Mouse (Mus musculus) ovary, postnatal 10 days (tissue): Measurements from ENCODE around the gene Tmem51.

ENCODE experiments used
- DNase-seq: peaks from one replicate; pipeline ENCODE4 v3.0.0; 2022; ENCODE audit warnings: low spot score

The Tmem51 gene

DNA sequence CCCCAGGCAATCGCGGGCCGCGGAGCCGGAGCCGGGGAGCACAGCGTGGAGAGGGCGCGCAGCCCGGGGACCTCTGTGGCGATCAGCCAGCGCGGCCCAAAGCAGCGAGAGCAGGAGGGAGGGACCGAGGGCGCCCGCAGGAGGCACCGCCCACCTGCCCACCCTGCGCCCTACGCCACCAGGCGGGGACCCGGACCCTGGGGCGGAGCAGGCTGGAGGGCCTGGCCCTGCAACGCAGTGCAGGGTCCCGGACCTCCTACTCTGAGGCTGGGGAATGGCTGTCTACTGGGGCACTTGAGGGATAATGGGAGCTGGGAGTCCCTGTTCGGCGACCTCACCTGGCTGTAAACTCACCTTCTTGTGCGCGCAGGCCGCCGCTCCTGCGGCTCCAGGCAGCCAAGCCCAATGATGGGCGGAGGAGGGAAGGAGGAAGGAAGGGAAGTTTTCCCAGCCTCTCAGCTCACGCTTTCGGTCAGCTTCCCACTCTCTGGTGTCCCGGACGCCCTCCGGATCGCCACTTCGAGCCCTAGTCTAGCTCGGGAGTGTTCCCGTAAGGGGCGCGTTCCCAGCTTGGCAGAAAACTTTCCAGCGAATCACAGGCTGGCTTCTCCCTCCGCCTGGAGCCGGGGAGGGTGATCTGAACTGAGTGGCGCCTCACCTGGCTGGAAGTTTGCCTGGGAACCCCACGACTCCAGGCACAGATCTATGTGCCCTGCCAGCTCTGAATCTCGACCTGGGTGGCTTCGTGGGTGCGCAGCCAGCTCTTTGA is at the start of gene Tmem51:
TSS of gene Tmem51 (minus strand) at position 174 of the 769 bp plus-strand sequence.
- DNase-seq, result peak; percentile 30

DNA sequence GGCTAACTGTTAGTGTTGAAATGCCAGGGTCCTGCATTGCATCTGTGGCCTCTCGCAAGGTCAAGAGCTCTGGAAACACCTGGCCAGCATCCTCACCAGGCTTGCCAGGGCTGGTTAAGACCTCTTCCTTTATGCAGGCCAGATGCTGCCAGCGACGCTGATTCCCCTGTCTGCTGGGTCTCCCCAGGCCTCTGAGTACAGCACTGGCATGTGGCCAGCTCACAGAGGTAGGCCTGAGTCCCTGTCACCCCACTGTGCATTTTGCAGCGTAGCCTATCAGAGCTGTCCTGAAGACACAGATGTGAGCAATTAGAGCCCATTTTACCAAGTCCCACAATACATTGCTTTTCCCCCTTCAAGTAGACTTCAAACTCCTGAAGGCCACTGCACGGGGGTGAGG is 46.1 kb upstream of the Tmem51 start:
- DNase-seq, result no peak

DNA sequence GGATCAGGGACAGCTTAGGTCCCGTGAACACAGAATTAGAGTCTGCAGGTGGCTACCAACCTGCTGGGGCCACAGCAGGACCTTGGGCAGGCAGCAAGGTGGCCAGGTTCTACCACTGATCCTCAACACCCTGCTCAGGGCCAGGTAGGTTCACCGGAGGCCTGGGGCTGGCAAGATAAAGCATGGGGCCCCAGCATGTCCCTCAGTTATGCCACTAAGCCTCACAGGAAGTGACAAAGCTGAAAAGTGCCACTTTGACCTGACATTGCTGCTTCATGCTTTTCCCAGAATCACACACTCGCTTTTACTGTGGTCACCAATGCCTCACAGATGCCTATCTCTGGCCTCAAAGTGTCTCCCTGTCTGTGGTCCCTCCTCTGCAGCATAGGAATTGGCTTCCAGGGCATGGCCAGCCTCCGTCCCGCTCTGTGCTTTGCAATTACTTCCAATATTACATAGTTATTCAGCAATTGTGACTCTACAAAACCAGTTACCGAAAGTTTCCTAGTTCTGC is 43.2 kb upstream of the Tmem51 start:
- DNase-seq, result no peak

DNA sequence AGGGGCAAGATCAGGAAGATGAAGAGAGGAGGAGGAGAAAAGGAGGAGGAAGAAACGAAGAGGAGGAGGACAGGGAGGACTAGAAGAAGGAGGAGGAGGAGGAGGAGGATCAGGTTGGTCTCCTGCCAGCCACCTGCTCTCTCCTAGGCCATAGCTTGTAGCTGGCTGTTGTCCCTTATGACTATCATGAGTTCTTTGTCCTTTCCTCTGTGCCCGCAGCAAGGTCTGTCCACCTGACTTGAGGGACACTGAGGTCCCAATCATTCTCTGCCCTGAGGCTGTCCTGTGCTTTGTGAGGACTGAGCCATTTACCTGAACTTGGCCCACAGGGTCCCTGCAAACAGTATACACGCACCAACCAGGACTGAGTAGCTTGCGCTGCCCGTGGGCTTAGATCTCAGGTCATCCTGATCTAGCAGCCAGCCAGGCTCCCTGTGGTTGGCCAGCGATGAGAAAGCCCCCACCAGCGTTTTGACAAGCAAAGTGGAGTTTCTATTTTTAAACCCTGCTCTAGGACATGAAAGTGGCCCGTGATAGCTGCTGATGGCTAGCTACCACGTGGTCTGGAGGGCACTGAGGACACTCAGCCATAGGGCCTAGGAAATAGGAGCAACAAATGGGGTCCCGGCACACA is 42.7 kb upstream of the Tmem51 start:
- DNase-seq, result no peak

DNA sequence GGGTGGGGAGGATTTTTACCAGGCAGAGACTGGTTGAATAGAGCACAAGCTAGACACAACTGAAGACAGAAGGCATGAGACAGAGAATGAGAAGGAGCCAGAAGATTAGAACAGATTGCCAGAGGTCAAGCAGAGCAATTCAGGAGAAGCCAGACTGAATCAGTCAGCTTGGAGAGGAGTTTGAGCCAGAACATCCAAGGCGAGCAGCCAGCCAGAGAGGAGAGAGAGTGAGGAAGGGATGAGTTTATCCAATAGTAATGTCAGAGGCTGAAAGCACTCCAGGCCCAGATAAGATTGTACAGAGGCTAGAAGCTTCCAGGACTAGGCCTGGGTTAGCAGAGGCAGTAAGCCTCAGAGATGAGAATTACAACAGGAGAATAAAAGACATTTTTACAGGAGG is 37.1 kb upstream of the Tmem51 start:
- no peak for DNase-seq

DNA sequence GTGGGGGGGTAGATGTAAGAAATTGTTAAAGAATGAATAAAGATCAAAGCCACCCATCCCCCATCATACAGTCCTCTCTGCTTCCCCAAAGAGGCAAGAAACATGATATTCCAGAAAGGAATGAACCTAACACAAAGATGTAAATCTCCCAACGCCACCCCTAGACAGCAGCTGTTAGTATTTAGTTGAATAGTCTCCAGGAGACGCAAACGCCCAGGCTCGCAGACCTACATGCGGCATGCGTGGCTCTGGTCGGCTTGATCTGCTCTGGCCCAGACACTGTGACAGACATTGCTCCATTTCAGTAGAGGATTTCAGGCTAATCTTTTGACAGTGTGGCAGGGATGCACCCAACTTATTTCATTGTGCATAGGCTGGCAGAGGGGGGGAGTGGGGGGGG is 34.4 kb upstream of the Tmem51 start:
- no peak for DNase-seq

DNA sequence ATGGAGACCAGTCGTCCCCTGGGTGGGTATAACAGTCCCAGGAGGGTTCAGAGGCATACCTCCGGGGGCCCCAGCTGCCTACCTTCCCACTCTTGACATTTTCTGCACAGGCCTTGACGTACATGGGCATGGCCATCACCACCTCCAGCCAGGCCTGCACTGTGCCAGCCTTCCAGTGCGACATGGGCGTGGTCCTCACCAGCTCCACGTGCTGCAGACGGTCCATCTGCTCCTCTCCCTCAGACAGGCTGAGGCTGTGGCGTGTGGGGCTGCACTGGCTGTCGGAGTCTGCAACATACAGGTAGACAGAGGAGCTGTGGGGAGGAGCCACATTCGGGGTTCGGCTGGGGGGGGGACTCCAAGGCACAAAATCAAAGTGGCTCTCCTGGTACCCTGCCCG is 33.9 kb upstream of the Tmem51 start:
- no peak for DNase-seq

DNA sequence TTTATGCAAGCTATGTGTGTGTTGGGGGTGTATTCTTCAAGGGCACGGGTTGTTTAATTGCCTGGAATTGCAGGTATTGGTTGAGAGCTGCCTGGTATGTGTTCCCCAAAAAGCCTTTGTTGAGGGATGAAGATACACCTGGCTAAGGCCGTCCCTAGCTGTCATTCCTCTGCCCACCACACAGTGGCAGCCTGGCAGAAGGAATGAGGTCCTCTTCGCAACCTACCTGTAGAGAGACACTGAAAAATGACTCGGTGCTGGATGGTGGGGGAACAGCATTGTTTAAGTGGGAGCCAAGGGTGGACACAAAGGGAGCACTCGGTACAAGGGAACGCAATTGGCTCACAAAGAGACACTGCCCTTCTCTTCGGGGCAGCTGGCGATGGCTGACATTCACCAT is 29.2 kb upstream of the Tmem51 start:
- no peak for DNase-seq

DNA sequence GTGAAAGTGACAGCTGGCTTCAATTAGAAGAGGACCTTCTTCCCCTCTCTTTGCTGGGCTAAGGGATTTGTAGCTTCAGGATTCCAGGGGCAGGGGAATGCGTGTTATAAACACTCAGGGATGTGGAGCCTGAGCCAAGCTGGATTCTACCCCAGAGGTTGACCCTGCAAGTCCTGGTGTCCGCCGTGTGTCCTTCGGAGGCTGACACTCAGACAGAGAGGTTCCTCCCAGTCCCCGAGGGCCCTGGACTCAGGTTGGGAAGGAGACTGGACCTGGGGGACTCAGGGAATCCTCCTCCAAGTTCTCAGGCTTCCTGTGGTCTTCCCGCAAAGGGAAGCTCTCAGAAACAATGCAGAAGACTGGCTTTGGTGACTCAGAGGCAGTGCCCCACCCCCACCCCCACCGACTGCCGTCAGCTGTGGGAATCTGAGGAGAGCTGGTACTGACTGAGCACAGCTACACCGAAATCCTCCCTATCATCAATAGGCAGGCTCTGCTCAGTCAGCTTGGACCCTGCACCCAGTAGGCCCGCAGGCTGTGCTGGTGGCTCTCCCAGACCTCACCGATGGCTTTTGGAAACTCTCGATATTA is 19.1 kb upstream of the Tmem51 start:
- no peak for DNase-seq

DNA sequence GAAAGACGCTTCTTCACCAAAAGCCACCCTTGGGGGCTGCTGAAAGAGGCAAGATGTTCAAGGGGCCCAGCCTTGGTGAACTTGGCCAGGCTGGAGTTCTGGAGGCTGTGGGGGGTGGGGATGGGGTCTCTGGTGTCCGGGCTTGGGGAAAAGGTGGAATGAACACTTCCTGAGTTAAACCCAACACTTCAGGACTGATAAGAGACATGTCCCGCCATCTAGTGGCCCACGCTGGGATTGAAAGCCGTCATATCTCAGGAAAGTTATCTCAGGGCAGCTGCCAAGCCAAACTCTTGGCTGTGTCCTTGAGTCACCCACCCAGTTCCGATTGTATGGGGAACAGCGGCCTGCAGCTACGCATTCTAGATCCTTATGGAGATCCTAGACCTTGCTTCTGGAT is 14.2 kb upstream of the Tmem51 start:
- DNase-seq, result peak; percentile 52

DNA sequence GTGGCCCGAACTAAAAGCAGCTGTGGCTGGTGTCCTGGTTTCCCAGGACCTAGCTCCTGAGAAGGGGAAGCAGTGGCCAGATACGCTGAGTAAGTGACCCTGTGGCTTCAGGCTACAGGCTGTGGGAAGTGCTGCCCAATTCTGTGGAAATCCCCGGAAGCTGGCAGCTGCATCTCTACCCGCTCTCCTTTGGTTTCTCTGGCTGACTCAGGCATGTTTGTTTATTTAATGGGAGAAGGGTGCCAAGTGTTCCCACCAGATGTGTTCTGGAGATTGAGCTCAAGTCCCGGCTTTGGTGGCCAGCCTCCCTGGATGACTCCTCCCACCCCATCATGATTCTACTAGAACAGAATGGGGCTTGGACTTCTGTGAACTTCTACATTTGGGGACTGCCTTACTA is 13.8 kb upstream of the Tmem51 start:
- no peak for DNase-seq

DNA sequence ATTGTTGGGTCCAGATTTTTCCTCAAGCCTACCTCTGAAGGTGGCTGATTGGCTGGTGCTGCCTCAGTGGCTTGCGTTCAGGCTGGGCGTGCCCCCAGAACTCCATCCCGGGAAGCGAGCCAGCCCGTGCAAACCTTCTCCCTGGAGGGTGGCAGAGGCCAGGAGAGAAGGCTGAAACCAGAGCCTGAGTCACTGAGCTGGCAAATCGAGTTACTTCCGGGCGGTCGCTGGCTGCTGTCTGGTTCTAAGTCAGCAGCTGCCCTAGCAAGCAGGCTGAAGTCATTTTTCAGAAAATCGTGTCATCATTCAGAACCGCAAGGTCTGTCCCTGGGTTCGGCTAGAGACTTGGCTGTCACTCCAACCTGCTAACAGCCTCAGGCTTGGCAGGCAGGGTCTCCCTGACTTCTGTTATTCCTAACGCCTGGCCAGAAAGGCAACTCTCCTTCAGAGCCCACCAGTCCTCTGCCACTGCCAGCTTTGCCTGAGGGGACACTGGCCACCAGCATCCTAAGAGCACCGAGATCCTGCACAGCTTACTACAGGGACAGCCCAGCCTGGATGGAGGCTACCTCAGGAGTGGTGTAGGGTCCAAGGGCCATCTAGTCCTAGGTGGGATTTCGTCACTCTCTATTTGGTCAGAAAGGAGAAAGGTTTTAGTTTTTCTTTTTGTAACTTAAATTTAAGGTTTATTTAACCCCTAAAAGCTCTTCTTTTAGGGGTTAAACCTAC is 11.6 kb upstream of the Tmem51 start:
- no peak for DNase-seq

DNA sequence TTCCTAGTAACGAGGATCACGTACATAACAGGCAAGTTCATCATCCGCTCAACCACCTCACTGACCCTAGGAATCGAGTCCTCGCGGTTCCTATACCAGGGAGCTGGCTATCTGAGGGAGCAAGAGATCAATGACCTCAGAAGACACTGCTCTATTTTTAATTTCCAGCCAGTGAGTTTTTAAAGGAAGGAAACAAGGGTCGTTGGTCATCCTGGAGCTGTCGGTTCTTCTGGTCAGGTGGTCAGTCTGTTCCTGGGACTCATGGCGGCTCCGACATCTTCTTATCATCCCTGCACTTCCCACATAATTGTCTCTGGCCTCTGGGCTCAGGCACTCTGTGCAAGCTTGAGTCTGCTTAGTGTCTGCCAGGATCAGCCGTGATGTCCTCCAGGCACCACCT is 10.3 kb upstream of the Tmem51 start:
- DNase-seq, result no peak

DNA sequence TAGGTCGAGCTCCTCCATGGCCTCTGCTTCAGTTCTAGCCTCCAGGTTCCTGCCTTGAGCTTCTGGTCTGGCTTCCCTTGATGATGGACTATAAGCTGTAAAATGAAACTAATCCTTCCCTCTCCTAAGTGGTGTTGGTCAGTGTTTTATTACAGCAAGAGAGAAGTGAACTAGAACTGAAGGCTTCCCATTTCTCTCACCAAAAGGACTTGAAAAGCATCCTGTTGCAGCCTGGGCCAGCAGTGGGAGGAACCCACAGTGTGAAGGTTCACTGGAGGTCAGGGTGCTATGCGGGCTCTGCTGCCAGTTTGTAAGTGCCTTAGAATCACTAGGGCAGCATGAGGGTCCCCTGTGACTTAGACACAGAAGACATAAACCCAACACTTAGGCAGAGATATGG is 7.0 kb upstream of the Tmem51 start:
- no peak for DNase-seq

DNA sequence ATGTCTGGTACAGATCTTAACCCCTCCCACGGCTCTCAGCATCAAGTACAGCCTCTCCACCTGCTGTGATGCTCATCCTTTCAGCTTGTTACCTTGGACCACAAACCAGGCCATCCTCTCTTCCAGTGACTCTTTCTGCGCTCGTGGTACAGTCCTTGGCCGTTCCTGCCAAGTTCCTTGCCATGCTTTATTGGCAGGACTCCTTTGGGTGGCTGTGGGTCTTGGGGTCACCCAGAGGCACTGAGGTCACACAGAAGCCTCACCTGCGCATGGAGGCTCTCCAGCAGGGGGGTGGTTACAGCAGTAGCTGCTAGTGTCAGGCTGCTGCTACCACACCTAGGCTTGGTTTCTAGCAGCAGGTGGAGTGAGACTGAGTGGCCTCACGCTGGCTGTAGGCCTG is 5.9 kb upstream of the Tmem51 start:
- no peak for DNase-seq

DNA sequence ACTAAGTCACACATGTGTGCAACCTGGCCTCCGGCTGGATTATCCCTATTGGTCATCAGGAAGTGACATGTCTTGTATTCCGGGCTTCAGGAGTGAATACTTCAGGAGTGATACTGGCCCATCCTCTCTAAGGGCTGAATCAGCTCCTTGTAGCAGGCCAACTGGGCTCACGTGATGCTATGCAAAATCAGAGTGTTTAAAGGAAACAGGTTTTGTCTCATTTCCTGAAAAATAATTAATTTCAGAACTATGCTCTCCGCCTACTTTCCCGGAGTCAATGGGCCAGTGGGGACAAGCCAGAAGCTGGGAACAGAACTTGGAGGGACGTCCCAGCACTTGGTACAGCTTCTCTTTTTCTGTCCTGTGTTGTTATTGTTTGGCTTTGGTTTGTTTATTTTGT is 4.7 kb upstream of the Tmem51 start:
- no peak for DNase-seq

DNA sequence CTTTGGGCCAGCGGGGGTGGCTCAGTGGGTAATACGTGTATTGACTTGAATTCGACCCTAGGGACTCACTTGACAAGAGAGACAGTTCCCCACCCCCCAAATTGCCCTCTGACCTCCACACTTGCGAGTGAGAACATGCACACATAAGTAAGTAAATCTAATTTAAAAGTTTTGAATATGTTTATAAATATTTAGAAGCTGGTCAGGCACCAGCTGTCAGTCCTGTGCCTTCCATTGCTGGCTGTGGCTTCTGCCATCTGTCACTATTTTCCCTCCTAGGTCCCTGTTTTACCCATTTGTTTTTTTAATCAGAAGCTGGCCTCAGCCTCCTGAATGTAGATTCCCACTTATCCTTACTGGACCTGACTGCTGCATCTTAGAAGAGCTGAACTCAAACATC is 4.3 kb upstream of the Tmem51 start:
- no peak for DNase-seq

DNA sequence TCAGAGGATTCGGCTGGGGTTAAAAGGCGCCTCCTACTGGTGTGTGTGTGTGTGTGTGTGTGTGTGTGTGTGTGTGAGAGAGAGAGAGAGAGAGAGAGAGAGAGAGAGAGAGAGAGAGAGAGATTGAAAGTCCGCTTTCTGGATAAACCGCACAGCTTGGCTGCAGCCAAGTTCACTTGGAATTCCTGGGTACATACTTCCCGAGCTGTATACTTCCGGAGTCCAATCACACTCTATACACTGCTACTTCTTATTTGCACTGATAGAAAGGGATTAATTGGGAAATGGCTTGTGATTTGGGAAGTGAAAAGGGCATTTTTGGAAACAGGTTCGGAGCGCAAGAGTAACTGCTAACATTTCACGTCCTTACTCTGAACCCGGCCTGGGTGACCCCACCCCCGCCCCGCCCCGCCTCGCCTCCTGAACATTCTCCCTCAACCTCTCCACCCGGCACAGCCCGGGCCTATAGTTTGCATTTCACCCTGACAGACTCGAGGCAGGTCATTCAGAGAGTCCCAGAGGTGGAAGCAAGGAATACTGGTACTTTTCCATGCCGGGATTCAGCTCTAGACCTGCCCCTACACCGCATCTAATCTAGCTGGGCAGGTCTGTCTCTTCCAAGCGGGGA is 946 bp upstream of the Tmem51 start:
- no peak for DNase-seq

DNA sequence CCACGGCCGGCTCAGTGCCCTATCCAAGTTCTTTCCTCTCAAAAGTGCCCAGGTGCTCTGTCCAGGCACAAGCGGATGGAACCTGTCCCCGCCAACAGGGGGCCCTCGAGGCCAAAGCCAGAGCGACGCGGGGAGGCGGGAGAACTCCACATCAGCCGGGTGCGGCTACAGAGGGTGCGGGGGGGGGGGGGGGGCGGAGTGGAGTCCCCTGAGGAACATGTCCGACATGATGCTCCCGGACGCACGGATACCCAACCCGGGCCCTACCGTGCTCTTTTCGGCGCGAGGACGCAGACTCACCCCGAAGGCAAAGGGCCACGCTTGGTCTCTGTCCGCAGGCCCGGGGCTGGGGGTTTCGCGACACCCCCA is 358 bp downstream of the Tmem51 start:
- DNase-seq, result no peak

DNA sequence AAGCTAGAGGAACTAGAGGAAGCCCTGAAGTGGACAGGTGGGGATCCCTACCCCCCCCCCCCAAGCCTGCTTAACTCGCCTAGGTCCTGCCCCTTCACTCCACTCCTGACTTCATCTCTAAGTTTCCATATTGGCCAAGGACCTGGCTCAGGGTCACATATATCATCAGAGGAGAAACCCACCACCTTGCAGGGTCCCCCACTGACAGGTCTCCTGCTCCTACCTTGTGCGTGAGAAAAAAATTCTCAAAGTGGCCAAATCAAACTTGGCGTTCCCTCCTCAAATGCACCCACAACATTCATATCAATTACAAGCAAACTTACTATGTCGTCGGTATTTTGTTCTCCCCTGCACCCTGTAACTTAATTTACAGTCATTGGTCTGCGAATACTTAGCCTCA is 911 bp downstream of the Tmem51 start:
- no peak for DNase-seq

DNA sequence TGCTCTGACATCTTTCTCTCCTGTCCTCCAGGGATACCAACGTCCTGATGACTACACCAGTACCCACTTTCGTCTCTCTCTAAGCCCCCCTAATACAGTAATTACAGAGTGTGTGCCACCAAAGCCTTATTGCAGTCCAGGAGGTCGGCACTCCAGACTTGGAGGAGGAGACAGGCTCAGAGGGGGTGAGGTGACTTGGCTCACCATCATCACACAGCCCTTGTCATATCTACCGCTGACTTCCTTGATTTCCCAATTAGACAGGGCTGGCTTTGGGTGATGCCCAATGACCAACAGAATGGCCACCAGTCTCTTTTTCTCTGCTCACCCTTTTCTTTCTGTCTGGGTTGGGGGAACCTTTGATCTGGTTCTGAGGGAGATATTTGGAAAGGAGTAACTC is 1.4 kb downstream of the Tmem51 start:
- DNase-seq, result no peak

DNA sequence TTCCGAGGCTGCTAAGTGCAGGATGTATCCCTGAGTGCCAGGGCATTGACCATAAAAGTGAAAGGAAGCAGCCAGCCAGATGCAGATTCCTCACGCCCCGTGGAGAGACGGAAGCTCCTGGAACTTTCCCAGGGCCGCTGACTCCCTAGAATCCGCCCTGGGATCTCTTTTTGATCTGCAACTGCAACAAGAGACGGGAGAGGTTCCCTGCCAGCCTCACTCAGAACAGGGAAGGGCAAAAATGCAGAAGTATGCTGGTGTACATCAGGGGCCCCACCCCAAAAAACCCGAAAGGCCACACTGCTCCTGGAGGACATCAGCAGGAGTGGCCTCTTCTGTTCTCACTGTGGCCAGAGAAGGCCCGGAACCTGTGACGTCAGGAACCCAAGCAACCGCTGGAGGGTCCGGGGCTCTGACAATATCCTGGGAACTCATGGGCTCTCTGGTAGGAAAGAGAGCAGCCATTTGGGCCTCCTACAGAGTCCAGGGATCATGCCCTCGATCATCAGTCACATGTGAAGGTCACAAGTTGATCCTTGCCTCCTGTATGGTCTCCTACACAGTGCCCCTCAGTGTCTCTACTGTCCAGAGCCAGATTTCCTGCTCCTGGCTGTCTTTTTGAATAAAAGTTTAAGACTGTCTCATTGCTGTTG is 2.3 kb downstream of the Tmem51 start:
- DNase-seq, result no peak
